Mouse (Mus musculus) cortical plate, adult 2 months (tissue): ENCODE results near the gene Sirpa. TPM values are rescaled to one million over a fixed set of nuclear protein-coding genes. Genes with fewer than 3 reads are reported as not detected.

Source experiments
- H3K27ac ChIP-seq: fragments of 200-500 bp; 2 replicates; pipeline ENCODE4 v1.5.1; 2012; ENCODE audit warnings: low read length, control low read depth, inconsistent platforms; ENCODE audit not compliant: insufficient read depth
- H3K4me1 ChIP-seq: fragments of 200-500 bp; 2 replicates; pipeline ENCODE4 v1.6.1; 2011; ENCODE audit warnings: low read length; ENCODE audit not compliant: control insufficient read depth, insufficient read depth
- H3K4me3 ChIP-seq: fragments of 200-500 bp; 2 replicates; pipeline ENCODE4 v1.5.1; 2011; ENCODE audit warnings: mild to moderate bottlenecking, low read length, control low read depth; ENCODE audit not compliant: insufficient read depth
- CTCF ChIP-seq: fragments of 200-500 bp; IDR thresholded peaks from 2 replicates; pipeline ENCODE4 v1.5.1; 2011; ENCODE audit warnings: mild to moderate bottlenecking, control low read depth, low read length; ENCODE audit not compliant: insufficient read depth; ENCODE audit errors: extremely low read depth
- POLR2A ChIP-seq: fragments of 200-500 bp; IDR thresholded peaks from 2 replicates; pipeline ENCODE4 v1.6.1; 2011; ENCODE audit warnings: mild to moderate bottlenecking, low read length, control low read depth; ENCODE audit not compliant: insufficient read depth; ENCODE audit errors: extremely low read depth
- polyA plus RNA-seq: library from polyadenylated mRNA; depleted of rRNA; stranded (reverse); fragments of >200 nt; gene quantifications from 2 replicates; pipeline ENCODE4 v1.2.3, GENCODE M21; 2012; rRNA removed

Sirpa gene
- polyA plus RNA-seq, 1 experiment: 314 TPM

GRCm38 (mm10) chr2:129662484-129662883, 69.8 kb downstream of the Sirpa start:
- Histone ChIP-seq H3K27ac (no peak overlapping the region), H3K4me1 (no peaks in the 10 kb centered on the region), H3K4me3 (no peak overlapping the region)
- TF ChIP-seq POLR2A (no peak), CTCF (no peak)

DNA sequence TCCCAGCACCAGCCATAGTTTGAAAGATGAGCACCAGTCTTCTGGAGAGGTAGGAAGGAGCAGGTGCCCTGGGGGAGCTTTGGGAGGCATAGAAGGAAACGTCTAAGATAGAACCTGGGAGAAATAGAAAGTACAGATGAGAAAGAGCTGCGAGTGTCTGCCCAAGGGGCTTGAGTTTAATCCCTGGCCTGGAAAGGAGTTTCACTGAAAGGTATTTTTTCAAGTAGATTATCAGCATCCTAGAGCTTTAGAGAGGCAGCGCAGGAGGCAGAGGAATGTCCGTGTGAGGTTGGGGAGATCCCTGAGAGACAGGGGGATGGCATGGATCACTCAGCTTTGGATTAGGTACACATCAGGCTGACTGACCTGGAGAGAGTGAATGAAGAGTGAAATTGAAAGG, 79.3 kb downstream of the Sirpa start:
- no peak overlapping the region for H3K4me3 ChIP-seq
- no peaks in the 10 kb centered on the region for H3K4me1 ChIP-seq
- no peak for TF ChIP-seq CTCF
- no peak for TF ChIP-seq POLR2A
- no peak overlapping the region for H3K27ac ChIP-seq

GRCm38 (mm10) chr2:129674935-129675634, 82.5 kb downstream of the Sirpa start:
- H3K27ac ChIP-seq: no peak overlapping the region
- H3K4me1 ChIP-seq: no peaks in the 10 kb centered on the region
- TF ChIP-seq POLR2A (no peak), CTCF (peak; percentile 98)
- H3K4me3 ChIP-seq: no peak overlapping the region

GRCm38 (mm10) chr2:129677664-129678063, 85.0 kb downstream of the Sirpa start:
- TF ChIP-seq POLR2A (no peak), CTCF (no peak)
- Histone ChIP-seq H3K27ac (no peak overlapping the region), H3K4me1 (no peaks in the 10 kb centered on the region), H3K4me3 (no peak overlapping the region)

GRCm38 (mm10) chr2:129679066-129679465, 86.4 kb downstream of the Sirpa start:
- H3K4me3 ChIP-seq: no peak overlapping the region
- TF ChIP-seq CTCF (no peak), POLR2A (no peak)
- no peak overlapping the region for H3K27ac ChIP-seq
- no peaks in the 10 kb centered on the region for H3K4me1 ChIP-seq

DNA sequence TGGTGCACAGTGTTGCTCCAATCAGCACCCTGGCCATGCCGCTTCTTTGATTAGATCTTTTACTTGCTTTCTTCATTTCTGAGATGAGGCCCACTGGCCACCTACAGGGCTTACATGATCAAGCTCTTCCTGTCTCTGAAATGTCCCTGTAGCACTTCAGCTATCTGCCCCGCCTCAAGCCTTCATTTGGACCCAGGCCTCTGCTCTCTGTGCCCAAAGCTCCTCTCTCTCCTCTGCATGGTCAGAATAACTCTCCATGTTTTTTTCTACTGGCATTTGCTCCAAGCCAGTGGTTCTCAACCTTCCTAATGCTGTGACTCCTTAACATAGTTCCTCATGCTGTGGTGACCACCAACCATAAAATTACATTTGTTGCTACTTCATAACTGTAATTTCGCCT, 87.6 kb downstream of the Sirpa start:
- Histone ChIP-seq H3K27ac (no peak overlapping the region), H3K4me1 (no peaks in the 10 kb centered on the region), H3K4me3 (no peak overlapping the region)
- TF ChIP-seq CTCF (no peak), POLR2A (no peak)

Other genes starting within 250 kb of the Sirpa start
- gene Il1b, start 221.7 kb upstream of the Sirpa start, polyA plus RNA-seq: 0.46 and 0.91 TPM in 2 replicates
- gene F830045P16Rik, start 56.2 kb upstream of the Sirpa start, polyA plus RNA-seq: 0.08 TPM in 1 of 2 replicates, not detected in the other
- gene Pdyn, start 107.0 kb downstream of the Sirpa start, polyA plus RNA-seq: 17.5 and 24.1 TPM in 2 replicates
- gene Stk35, start 207.7 kb downstream of the Sirpa start, polyA plus RNA-seq: 24.4 and 24.7 TPM in 2 replicates